Mouse (Mus musculus) adrenal gland, adult 2 months (tissue): ENCODE data around the gene Sema3a. TPM values are rescaled to one million over a fixed set of nuclear protein-coding genes. Genes with fewer than 3 reads are reported as not detected.

Source experiments
- DNase-seq: peaks from one replicate; pipeline ENCODE4 v3.0.0; 2021
- polyA plus RNA-seq: library from polyadenylated mRNA; depleted of rRNA; stranded (reverse); fragments of >200 nt; gene quantifications from 2 replicates; pipeline ENCODE4 v1.2.3, GENCODE M21; 2012
- total RNA-seq, 2 experiments: library from RNA; stranded (reverse); gene quantifications; 2 replicates each; pipeline ENCODE4 v1.2.3; 2021

Sema3a gene
- total and polyA plus RNA-seq, 3 experiments = 0.03 to 0.86 (median 0.40) TPM

- no peak for DNase-seq
Measured at GRCm38 (mm10) chr5:13320138-13320537, 194.9 kb downstream of the Sema3a start.

DNA sequence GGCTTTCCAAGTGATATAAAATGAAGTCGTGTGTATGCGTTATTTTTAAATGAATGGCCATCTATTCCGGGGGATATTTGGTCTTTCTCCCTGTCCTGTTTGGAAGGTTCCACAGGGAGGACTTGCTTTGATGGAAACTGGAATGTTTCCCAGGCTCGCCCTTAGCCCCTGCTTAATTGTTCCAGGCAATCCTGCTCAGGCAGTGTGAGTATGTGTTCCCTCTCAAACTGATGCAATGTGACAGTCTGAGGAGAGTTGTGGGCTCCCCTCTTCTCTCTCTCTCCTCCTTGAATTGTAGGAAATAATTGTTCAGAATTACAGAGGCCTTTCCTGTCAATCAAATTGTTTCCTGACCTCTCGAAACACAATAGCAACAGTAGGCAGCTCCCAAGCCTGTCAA lies 202.1 kb downstream of the Sema3a start:
- no peak for DNase-seq

DNA sequence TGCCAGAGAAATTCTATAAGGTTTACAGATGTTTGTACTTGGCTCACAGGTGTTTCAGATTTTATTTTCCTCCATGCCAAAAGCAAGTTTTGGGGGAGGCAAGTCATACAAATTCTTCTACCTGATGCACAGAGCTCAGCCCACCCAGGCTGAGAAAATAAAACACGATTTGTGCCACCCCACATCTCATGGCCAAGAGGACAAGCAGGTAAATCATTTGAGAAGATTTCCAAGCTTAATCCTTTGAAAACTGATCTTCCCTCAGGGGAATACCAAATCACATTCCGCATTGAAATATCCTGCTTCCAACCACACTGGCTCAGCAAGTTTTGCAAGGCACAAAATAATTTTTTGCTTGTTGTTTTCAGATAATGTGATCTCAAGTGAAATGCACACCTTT lies 206.2 kb downstream of the Sema3a start:
- DNase-seq = no peak

DNA sequence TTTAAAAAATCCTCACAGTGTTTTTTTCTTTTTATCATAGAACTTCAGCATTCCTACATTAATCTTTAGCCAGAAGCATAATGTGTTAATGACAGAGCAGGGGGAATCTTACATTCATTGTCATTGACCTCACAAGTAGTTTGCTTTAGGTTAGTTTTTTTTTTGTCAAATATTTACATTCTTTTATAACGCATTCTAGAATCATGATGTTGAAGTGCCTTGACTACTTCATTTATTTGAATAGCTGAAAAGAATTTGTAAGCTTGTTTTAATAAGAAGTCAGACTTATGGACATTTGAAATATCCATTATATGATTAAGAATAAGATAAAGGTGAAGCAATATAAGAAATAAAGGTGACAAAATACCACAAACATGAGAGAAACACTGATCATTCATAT lies 212.5 kb downstream of the Sema3a start:
- no peak for DNase-seq

DNA sequence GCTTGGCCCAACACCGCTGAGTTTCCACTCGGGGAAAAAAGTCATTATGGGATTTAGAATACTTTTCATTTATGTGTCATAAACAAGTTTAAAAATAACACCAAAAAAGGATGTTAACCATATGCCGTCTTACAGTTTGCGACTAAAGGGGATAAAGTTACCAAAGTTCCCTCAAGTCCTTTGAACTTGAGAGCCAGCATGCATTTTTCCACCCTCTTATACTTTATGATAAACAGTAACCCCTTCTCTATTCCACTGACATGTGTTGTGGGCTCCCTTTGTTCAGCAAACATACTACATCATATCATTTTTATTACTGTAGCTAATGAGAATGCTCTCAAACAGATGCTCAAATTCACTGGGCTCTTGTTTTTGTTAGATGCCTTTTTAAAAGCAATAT lies 221.9 kb downstream of the Sema3a start:
- no peak for DNase-seq

- no peak for DNase-seq
Measured at GRCm38 (mm10) chr5:13351611-13352010, 226.4 kb downstream of the Sema3a start.

DNA sequence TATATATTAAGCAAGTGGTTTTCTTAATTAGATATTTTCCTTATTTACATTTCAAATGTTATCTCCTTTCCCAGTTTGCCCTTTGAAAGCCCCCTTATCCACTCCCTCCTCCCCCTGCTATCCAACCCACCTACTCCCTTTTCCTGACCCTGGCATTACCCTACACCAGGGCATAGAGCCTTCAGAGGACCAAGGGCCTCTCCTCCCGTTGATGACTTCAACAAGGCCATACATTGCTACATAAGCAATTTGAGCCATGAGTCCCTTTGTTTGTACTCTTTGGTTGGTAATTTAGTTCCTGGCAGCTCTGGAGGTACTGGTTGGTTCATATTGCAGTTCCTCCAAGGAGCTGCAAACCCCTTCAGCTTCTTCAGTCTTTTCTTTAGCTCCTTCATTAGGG lies 227.8 kb downstream of the Sema3a start:
- DNase-seq = no peak

DNA sequence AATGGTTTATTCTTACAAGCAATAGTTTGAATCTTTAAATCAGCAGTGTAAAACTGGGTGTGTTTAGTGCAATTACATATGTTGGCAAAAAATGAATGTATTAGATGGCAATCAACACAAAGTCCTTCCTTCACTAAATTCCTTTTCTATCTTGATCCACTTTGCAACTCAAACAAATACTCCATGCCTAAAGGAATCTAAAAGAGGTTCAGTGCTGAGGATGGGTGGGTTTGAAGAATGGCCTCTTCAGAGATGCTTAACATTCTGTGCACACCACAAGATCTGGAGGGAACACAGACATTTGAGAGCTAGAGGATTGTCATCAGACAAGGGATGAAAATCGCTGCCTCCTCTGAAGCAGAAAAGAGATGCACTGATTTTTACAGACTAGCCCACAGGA lies 228.3 kb downstream of the Sema3a start:
- no peak for DNase-seq

- DNase-seq = no peak
Measured at GRCm38 (mm10) chr5:13354913-13355312, 229.7 kb downstream of the Sema3a start.

DNA sequence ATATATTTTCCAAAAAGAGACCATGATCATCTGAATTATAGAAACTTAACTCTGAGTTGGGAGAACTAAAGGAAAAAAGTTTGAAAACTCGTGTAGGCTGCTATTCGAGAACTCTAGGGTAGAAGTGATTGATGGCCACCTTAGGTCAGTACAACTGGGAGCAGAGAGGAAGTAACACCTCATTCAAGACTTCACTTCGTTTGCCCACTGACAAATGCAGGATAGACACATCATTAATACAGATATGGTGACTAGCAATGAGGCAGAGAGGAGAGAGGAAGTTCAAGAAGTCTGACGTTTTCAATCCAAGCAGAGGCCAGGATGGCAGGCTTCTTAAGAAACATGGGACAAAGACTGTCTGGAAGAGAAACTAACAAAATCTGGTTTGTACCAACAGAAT lies 233.6 kb downstream of the Sema3a start:
- no peak for DNase-seq

GRCm38 (mm10) chr5:13360711-13361110 lies 235.5 kb downstream of the Sema3a start:
- DNase-seq = no peak

GRCm38 (mm10) chr5:13365108-13365507 lies 239.9 kb downstream of the Sema3a start:
- DNase-seq = no peak

GRCm38 (mm10) chr5:13379223-13379622 lies 254.0 kb downstream of the Sema3a start:
- DNase-seq = no peak

GRCm38 (mm10) chr5:13384047-13384446 lies 258.8 kb downstream of the Sema3a start:
- no peak for DNase-seq

- no peak for DNase-seq
Measured at GRCm38 (mm10) chr5:13384714-13385113, 259.5 kb downstream of the Sema3a start.

- no peak for DNase-seq
Measured at GRCm38 (mm10) chr5:13386603-13387002, 261.4 kb downstream of the Sema3a start.

DNA sequence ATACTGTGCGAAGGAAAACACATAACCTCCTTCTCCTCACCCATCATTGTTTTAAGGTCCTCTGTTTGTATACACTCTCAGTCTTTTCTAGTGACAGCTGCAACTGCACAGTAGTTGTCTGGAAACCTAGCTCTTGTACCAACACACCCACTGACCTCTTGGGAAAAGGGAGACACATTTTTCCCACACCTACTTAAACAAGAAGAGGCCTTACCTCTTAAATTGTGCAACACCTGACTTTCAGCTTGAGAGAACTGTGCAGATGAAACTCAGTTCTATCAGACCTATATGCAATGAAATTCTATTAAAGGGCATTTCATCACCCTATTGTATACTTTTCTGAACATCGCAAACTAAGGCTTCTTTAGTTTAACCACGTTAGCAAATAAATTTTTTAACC lies 262.5 kb downstream of the Sema3a start:
- DNase-seq = no peak

GRCm38 (mm10) chr5:13389995-13390394 lies 264.8 kb downstream of the Sema3a start:
- DNase-seq = no peak

DNA sequence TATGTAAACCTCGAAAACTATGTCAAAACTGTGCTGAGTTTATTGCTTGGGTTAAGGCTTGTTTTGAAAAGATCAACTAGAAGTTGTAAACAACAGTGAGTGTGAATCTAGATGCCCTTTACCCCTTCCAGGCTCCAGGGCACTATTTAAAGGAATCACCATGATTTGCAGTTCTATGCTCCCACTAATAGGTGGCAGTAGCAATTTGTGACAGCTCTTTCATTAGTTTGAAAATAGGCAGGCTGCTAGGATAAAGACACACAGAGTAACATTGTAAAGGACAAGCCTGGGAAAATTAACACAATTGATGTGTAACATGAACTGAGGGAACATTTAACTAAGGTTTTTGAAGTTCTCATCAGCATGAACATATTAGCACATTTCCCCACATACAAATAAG lies 280.2 kb downstream of the Sema3a start:
- DNase-seq = no peak

DNA sequence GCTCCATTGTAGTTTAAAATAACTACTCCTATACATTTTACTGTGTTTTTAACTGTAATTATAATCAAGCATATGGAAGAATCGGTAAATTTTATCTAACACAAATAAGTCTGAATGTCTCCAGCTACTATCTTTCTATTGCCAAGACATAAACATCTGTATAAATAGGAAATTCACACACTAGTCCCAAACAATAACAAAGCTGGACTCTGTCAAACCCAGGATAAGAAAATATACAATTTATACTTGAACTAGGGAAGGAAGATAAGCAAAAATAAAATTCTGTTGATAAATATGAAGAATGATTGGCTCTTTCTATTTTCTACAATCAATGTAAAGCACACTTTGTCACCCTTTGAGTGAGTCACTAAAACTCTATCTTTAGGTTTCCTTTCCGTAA lies 280.9 kb downstream of the Sema3a start:
- DNase-seq = no peak

DNA sequence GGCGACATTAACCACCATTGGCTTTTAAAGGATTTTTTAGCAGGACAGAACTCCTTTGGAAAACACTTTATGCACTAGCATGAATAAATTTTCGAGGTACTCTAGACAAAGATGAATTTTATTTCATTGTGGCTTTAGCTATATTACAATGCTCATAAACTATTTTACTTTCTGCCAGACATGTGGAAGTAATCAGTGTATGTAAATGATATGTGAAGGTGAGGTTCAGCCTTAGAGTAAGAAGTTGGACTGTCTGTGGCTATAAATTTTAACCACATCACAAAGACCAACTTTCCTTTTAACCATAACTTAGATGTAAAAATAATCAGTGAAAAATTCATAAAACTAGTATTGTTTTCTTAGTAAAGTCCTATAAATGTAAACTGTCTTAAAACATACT lies 286.7 kb downstream of the Sema3a start:
- DNase-seq = no peak

- no peak for DNase-seq
Measured at GRCm38 (mm10) chr5:13413915-13414525, 288.8 kb downstream of the Sema3a start.

DNA sequence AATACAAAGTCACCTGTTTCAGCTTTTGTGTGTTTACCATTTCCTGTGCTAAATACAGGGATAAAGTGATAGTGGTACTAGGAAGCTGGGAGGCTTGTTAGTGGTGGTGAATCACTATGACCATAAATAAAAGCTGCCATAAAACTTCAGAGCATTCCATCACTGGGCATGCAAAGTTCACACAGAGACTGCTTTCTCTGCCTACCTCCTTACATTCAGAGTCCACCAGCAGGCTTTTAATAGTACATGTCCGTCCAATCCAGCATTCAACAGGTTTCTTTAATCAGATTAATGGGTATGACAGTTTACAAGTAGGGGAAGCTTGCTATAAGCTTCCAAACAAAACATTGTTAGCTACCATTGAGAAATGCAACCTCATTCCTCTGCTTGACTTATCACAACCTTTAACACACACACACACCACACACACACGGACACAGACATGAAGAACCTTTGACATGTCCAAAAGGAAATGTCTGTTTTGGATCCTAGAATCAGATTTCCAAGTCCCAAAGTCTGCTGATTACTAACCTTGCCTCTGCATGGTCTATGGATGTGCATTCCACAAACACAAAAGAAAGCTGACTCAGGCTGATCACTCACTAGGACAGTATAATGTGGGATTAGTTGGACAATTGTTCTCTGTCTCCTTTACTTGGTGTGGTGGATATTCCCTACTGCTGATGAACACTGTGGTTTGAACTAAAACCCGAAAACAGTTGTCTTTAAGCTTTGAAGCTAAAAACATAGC lies 291.9 kb downstream of the Sema3a start:
- DNase-seq = no peak
